Mouse (Mus musculus) limb, embryonic 12.5 days (tissue): ENCODE results near the gene Oprm1. TPM values are rescaled to one million over a fixed set of nuclear protein-coding genes. Genes with fewer than 3 reads are reported as not detected.

Experiments used
- ATAC-seq: fragments of 200-750 bp; cut with Nextera tagmentation; 2 replicates; pipeline ENCODE4 v1.8.0; 2017; ENCODE audit warnings: low read depth, moderate TSS enrichment; ENCODE audit not compliant: insufficient number of reproducible peaks, insufficient read depth, low FRiP score, low TSS enrichment
- H3K27ac ChIP-seq: fragments of 300-500 bp; sonication (generic); 2 replicates; pipeline ENCODE4 v1.5.1; 2016; ENCODE audit warnings: mild to moderate bottlenecking, moderate library complexity
- H3K27me3 ChIP-seq: fragments of 300-500 bp; sonication (generic); 2 replicates; pipeline ENCODE4 v1.6.1; 2016; ENCODE audit warnings: mild to moderate bottlenecking, moderate library complexity
- H3K36me3 ChIP-seq: fragments of 300-500 bp; sonication (generic); 2 replicates; pipeline ENCODE4 v1.6.1; 2016; ENCODE audit warnings: mild to moderate bottlenecking, moderate library complexity
- H3K4me1 ChIP-seq: fragments of 300-500 bp; sonication (generic); replicated peaks from 2 replicates; pipeline ENCODE4 v1.6.1; 2016
- H3K4me2 ChIP-seq: fragments of 300-500 bp; sonication (generic); 2 replicates; pipeline ENCODE4 v1.6.1; 2016; ENCODE audit warnings: mild to moderate bottlenecking, moderate library complexity
- H3K4me3 ChIP-seq: fragments of 300-500 bp; sonication (generic); replicated peaks from 2 replicates; pipeline ENCODE4 v1.5.1; 2016; ENCODE audit warnings: mild to moderate bottlenecking
- H3K9ac ChIP-seq: fragments of 300-500 bp; sonication (generic); replicated peaks from 2 replicates; pipeline ENCODE4 v1.6.1; 2016; ENCODE audit warnings: mild to moderate bottlenecking, moderate library complexity
- H3K9me3 ChIP-seq: fragments of 300-500 bp; sonication (generic); 2 replicates; pipeline ENCODE4 v1.6.1; 2016; ENCODE audit warnings: mild to moderate bottlenecking, moderate library complexity
- WGBS: fragments of 180-500 bp; shearing (Covaris S2); methylation state at CpG from one replicate; pipeline ENCODE4 v1.1.7; 2016; 5-methylcytosine and 5-hydroxymethylcytosine counted together
- polyA plus RNA-seq: library from polyadenylated mRNA; unstranded; fragments of >200 nt; fragmentation: Nextera tagmentation; extraction: Ambion mirVana; gene quantifications from 2 replicates; pipeline ENCODE4 v1.2.1, GENCODE M21; 2016

Oprm1 gene
- polyA plus RNA-seq, 1 experiment from 2014 or later = not detected

- Histone ChIP-seq H3K27me3 (no peaks in the 10 kb centered on the region), H3K9me3 (no peaks in the 10 kb centered on the region), H3K9ac (no peak overlapping the region), H3K36me3 (no peaks in the 10 kb centered on the region), H3K4me3 (no peak overlapping the region), H3K27ac (no peak overlapping the region), H3K4me2 (no peak overlapping the region), H3K4me1 (no peaks in the 10 kb centered on the region)
- WGBS = 60% methylated on average over 5 of the region's 5 CpGs
- ATAC-seq = no peak
Measured at GRCm38 (mm10) chr10:7004980-7005538, 246.8 kb downstream of the Oprm1 start.

- WGBS = 87% methylated on average over 8 of the region's 8 CpGs
- no peaks in the 10 kb centered on the region for H3K27me3 ChIP-seq
- H3K4me1 ChIP-seq = no peaks in the 10 kb centered on the region
- no peak overlapping the region for H3K4me3 ChIP-seq
- no peaks in the 10 kb centered on the region for H3K36me3 ChIP-seq
- no peaks in the 10 kb centered on the region for H3K9me3 ChIP-seq
- H3K27ac ChIP-seq = no peak overlapping the region
- H3K9ac ChIP-seq = no peak overlapping the region
- no peak for ATAC-seq
- H3K4me2 ChIP-seq = no peak overlapping the region
Measured at GRCm38 (mm10) chr10:7010543-7010942, 252.2 kb downstream of the Oprm1 start.

GRCm38 (mm10) chr10:7015199-7015598 lies 256.9 kb downstream of the Oprm1 start:
- ATAC-seq = no peak
- Histone ChIP-seq H3K27ac (no peak overlapping the region), H3K9me3 (no peaks in the 10 kb centered on the region), H3K9ac (no peak overlapping the region), H3K4me1 (no peaks in the 10 kb centered on the region), H3K36me3 (no peaks in the 10 kb centered on the region), H3K27me3 (no peaks in the 10 kb centered on the region), H3K4me2 (no peak overlapping the region), H3K4me3 (no peak overlapping the region)
- 40% methylated on average over 1 of the region's 1 CpGs for WGBS

GRCm38 (mm10) chr10:7019781-7020386 lies 261.6 kb downstream of the Oprm1 start:
- Histone ChIP-seq H3K4me1 (no peaks in the 10 kb centered on the region), H3K27ac (no peak overlapping the region), H3K27me3 (no peaks in the 10 kb centered on the region), H3K9ac (no peak overlapping the region), H3K4me3 (no peak overlapping the region), H3K36me3 (no peaks in the 10 kb centered on the region), H3K4me2 (no peak overlapping the region), H3K9me3 (no peaks in the 10 kb centered on the region)
- WGBS = 77% methylated on average over 7 of the region's 7 CpGs
- ATAC-seq = no peak

- Histone ChIP-seq H3K27me3 (no peaks in the 10 kb centered on the region), H3K4me1 (no peaks in the 10 kb centered on the region), H3K4me3 (no peak overlapping the region), H3K4me2 (no peak overlapping the region), H3K27ac (no peak overlapping the region), H3K36me3 (no peaks in the 10 kb centered on the region), H3K9ac (no peak overlapping the region), H3K9me3 (no peaks in the 10 kb centered on the region)
- 86% methylated on average over 9 of the region's 9 CpGs for WGBS
- ATAC-seq = no peak
Measured at GRCm38 (mm10) chr10:7020551-7020950, 262.2 kb downstream of the Oprm1 start.

GRCm38 (mm10) chr10:7025028-7025427 lies 266.7 kb downstream of the Oprm1 start:
- Histone ChIP-seq H3K9me3 (no peaks in the 10 kb centered on the region), H3K27me3 (no peaks in the 10 kb centered on the region), H3K27ac (no peak overlapping the region), H3K36me3 (no peaks in the 10 kb centered on the region), H3K4me1 (no peaks in the 10 kb centered on the region), H3K9ac (no peak overlapping the region), H3K4me2 (no peak overlapping the region), H3K4me3 (no peak overlapping the region)
- ATAC-seq = no peak
- WGBS = 74% methylated on average over 1 of the region's 1 CpGs

- H3K9me3 ChIP-seq = no peaks in the 10 kb centered on the region
- no peak overlapping the region for H3K4me2 ChIP-seq
- no peaks in the 10 kb centered on the region for H3K36me3 ChIP-seq
- no peak overlapping the region for H3K4me3 ChIP-seq
- H3K27ac ChIP-seq = no peak overlapping the region
- ATAC-seq = no peak
- no peaks in the 10 kb centered on the region for H3K27me3 ChIP-seq
- 94% methylated on average over 2 of the region's 2 CpGs for WGBS
- H3K4me1 ChIP-seq = no peaks in the 10 kb centered on the region
- H3K9ac ChIP-seq = no peak overlapping the region
Measured at GRCm38 (mm10) chr10:7033459-7033858, 275.2 kb downstream of the Oprm1 start.

GRCm38 (mm10) chr10:7035547-7035946 lies 277.2 kb downstream of the Oprm1 start:
- Histone ChIP-seq H3K27me3 (no peaks in the 10 kb centered on the region), H3K9me3 (no peaks in the 10 kb centered on the region), H3K4me1 (no peaks in the 10 kb centered on the region), H3K9ac (no peak overlapping the region), H3K4me2 (no peak overlapping the region), H3K4me3 (no peak overlapping the region), H3K36me3 (no peaks in the 10 kb centered on the region), H3K27ac (no peak overlapping the region)
- WGBS = 73% methylated on average over 12 of the region's 12 CpGs
- no peak for ATAC-seq

GRCm38 (mm10) chr10:7037194-7037593 lies 278.9 kb downstream of the Oprm1 start:
- Histone ChIP-seq H3K36me3 (no peaks in the 10 kb centered on the region), H3K9me3 (no peaks in the 10 kb centered on the region), H3K9ac (no peak overlapping the region), H3K4me3 (no peak overlapping the region), H3K27ac (no peak overlapping the region), H3K27me3 (no peaks in the 10 kb centered on the region), H3K4me1 (no peaks in the 10 kb centered on the region), H3K4me2 (no peak overlapping the region)
- no peak for ATAC-seq
- WGBS = 91% methylated on average over 5 of the region's 5 CpGs

- Histone ChIP-seq H3K9me3 (no peaks in the 10 kb centered on the region), H3K9ac (no peak overlapping the region), H3K36me3 (no peaks in the 10 kb centered on the region), H3K4me3 (no peak overlapping the region), H3K4me2 (no peak overlapping the region), H3K4me1 (no peaks in the 10 kb centered on the region), H3K27me3 (no peaks in the 10 kb centered on the region), H3K27ac (no peak overlapping the region)
- no peak for ATAC-seq
Measured at GRCm38 (mm10) chr10:7041032-7041431, 282.7 kb downstream of the Oprm1 start.

- Histone ChIP-seq H3K36me3 (no peaks in the 10 kb centered on the region), H3K27ac (no peak overlapping the region), H3K27me3 (no peaks in the 10 kb centered on the region), H3K9me3 (no peaks in the 10 kb centered on the region), H3K9ac (no peak overlapping the region), H3K4me1 (no peaks in the 10 kb centered on the region; the same call in 1 of the 2 replicates), H3K4me2 (no peak overlapping the region), H3K4me3 (no peak overlapping the region)
- ATAC-seq = no peak
- 63% methylated on average over 5 of the region's 5 CpGs for WGBS
Measured at GRCm38 (mm10) chr10:7043896-7044295, 285.6 kb downstream of the Oprm1 start.

GRCm38 (mm10) chr10:7047288-7047918 lies 289.1 kb downstream of the Oprm1 start:
- Histone ChIP-seq H3K27me3 (no peaks in the 10 kb centered on the region), H3K9ac (no peak overlapping the region), H3K27ac (no peak overlapping the region), H3K4me3 (no peak overlapping the region), H3K4me2 (no peak overlapping the region), H3K36me3 (no peaks in the 10 kb centered on the region), H3K9me3 (no peaks in the 10 kb centered on the region), H3K4me1 (peaks cover 2% of the 10 kb centered on the region)
- no peak for ATAC-seq
- 33% methylated on average over 10 of the region's 10 CpGs for WGBS
